Mouse (Mus musculus): Measurements from ENCODE around the gene Ogn. TPM values are rescaled to one million over a fixed set of nuclear protein-coding genes. Genes with fewer than 3 reads are reported as not detected.

Ogn gene
- total RNA-seq, 1 experiment: 0.45 TPM

DNA sequence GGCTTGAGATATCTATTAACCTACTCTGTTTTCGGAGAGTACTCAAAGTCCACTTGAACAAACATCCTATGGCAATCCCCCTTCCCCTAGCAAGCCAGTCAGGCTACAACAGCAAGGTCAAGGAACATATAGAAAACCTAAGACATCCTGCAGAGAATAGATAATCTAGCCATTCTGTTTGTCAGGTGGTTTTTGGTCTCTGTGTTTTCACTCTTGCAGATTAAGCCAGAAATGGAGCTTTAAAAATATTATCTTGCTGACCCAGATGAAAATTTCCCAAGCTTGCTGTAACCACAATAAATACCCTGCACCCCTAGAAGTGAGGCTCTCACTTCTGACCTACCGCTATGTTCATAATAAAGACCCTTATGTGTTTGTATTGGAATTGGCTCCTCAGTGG lies 36.4 kb upstream of the Ogn start:
- no peaks in the 10 kb centered on the region for H3K4me1 ChIP-seq (ENCODE audit: control insufficient read depth in 2 of 2, insufficient read depth in 2 of 2, low read length in 2 of 2, poor library complexity in 1 of 2)
- no peak overlapping the region for H3K9ac ChIP-seq (ENCODE audit: insufficient read depth, low read depth, low read length, poor library complexity, severe bottlenecking)
- in situ Hi-C loops (cut with MboI; ENCODE audit: low sequenced_read_pairs in 2 of 2, unreplicated experiment in 2 of 2): no loop called here
- H3K4me3 ChIP-seq (ENCODE audit: insufficient read depth in 1 of 2, low read depth in 1 of 2, low read length in 2 of 2, poor library complexity in 1 of 2, severe bottlenecking in 1 of 2): no peak overlapping the region
- no peak for DNase-seq (ENCODE audit: low read depth, low spot score)
- H3K36me3 ChIP-seq (ENCODE audit: control insufficient read depth, insufficient read depth, low read length, poor library complexity, severe bottlenecking): no peaks in the 10 kb centered on the region
- TF ChIP-seq HCFC1 (IDR thresholded peaks at IDR 0.05; ENCODE audit: borderline replicate concordance, insufficient read depth, low read length) (no peak), MAFK (IDR thresholded peaks at IDR 0.05; ENCODE audit: insufficient read depth, low read depth, low read length) (no peak), ZNF384 (IDR thresholded peaks at IDR 0.05; ENCODE audit: low read depth, low read length) (no peak), CHD2 (IDR thresholded peaks at IDR 0.05; ENCODE audit: low read depth, low read length) (no peak), ZC3H11A (IDR thresholded peaks at IDR 0.05; ENCODE audit: borderline replicate concordance, low read depth, low read length) (no peak)
- H3K9me3 ChIP-seq (ENCODE audit: control insufficient read depth, insufficient read depth, low read depth, low read length): no peaks in the 10 kb centered on the region
- H3K27ac ChIP-seq (ENCODE audit: insufficient read depth, low read depth, low read length, poor library complexity, severe bottlenecking): no peak overlapping the region

- in situ Hi-C loops (cut with MboI; ENCODE audit: low sequenced_read_pairs in 2 of 2, unreplicated experiment in 2 of 2): no loop called here
- no peak within 1 kb of the TSS for H3K27ac ChIP-seq (ENCODE audit: insufficient read depth, low read depth, low read length, poor library complexity, severe bottlenecking)
- no peak for DNase-seq (ENCODE audit: low read depth, low spot score)
These were observed 26.0 kb upstream of the Ogn start, which contains the start of gene Omd for GRCm38 (mm10) chr13:49581541-49582530. Gene Omd (plus strand): TSS chr13:49582462.

DNA sequence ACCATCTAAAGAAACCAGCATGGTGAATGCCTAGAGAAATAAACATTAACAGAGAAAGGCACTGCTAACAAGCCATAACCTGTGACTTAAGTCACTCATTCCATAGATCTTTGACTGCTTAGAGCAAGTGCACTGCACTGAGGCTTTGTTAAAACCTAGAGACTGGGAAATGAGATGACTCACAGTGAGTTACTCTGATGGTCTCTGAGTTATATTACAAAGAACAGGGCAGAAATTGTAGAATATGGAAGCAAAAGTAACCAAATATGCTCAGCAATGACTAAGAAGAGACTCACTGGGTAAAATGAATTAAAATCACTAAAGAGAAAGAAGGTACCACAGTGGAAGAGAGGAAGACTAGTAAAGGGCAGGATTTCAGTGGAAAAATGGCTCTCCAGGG lies 24.0 kb upstream of the Ogn start:
- Histone ChIP-seq H3K36me3 (ENCODE audit: control insufficient read depth, insufficient read depth, low read length, poor library complexity, severe bottlenecking) (no peaks in the 10 kb centered on the region), H3K9me3 (ENCODE audit: control insufficient read depth, insufficient read depth, low read depth, low read length) (no peaks in the 10 kb centered on the region), H3K4me3 (ENCODE audit: insufficient read depth in 1 of 2, low read depth in 1 of 2, low read length in 2 of 2, poor library complexity in 1 of 2, severe bottlenecking in 1 of 2) (no peak overlapping the region), H3K9ac (ENCODE audit: insufficient read depth, low read depth, low read length, poor library complexity, severe bottlenecking) (no peak overlapping the region), H3K4me1 (ENCODE audit: control insufficient read depth in 2 of 2, insufficient read depth in 2 of 2, low read length in 2 of 2, poor library complexity in 1 of 2) (no peaks in the 10 kb centered on the region), H3K27ac (ENCODE audit: insufficient read depth, low read depth, low read length, poor library complexity, severe bottlenecking) (no peak overlapping the region)
- no peak for DNase-seq (ENCODE audit: low read depth, low spot score)
- in situ Hi-C loops (cut with MboI; ENCODE audit: low sequenced_read_pairs in 2 of 2, unreplicated experiment in 2 of 2): no loop called here
- no peak for TF ChIP-seq CHD2 (IDR thresholded peaks at IDR 0.05; ENCODE audit: low read depth, low read length)
- no peak for TF ChIP-seq MAFK (IDR thresholded peaks at IDR 0.05; ENCODE audit: insufficient read depth, low read depth, low read length)
- no peak for TF ChIP-seq ZC3H11A (IDR thresholded peaks at IDR 0.05; ENCODE audit: borderline replicate concordance, low read depth, low read length)
- TF ChIP-seq ZNF384 (IDR thresholded peaks at IDR 0.05; ENCODE audit: low read depth, low read length): no peak
- no peak for TF ChIP-seq HCFC1 (IDR thresholded peaks at IDR 0.05; ENCODE audit: borderline replicate concordance, insufficient read depth, low read length)

More at GRCm38 (mm10) chr13:49581541-49582530, 26.0 kb upstream of the Ogn start, which contains the start of gene Omd:
- no peaks in the 10 kb centered on the region for H3K4me1 ChIP-seq (ENCODE audit: control insufficient read depth in 2 of 2, insufficient read depth in 2 of 2, low read length in 2 of 2, poor library complexity in 1 of 2)
- no peak within 1 kb of the TSS for H3K4me3 ChIP-seq (ENCODE audit: insufficient read depth in 1 of 2, low read depth in 1 of 2, low read length in 2 of 2, poor library complexity in 1 of 2, severe bottlenecking in 1 of 2)
- no peak for TF ChIP-seq HCFC1 (IDR thresholded peaks at IDR 0.05; ENCODE audit: borderline replicate concordance, insufficient read depth, low read length)
- no peak for TF ChIP-seq ZC3H11A (IDR thresholded peaks at IDR 0.05; ENCODE audit: borderline replicate concordance, low read depth, low read length)
- no peak for TF ChIP-seq ZNF384 (IDR thresholded peaks at IDR 0.05; ENCODE audit: low read depth, low read length)
- TF ChIP-seq CHD2 (IDR thresholded peaks at IDR 0.05; ENCODE audit: low read depth, low read length): no peak
- no peak for TF ChIP-seq MAFK (IDR thresholded peaks at IDR 0.05; ENCODE audit: insufficient read depth, low read depth, low read length)
- no peak within 1 kb of the TSS for H3K9ac ChIP-seq (ENCODE audit: insufficient read depth, low read depth, low read length, poor library complexity, severe bottlenecking)
- no peaks in the 10 kb centered on the region for H3K9me3 ChIP-seq (ENCODE audit: control insufficient read depth, insufficient read depth, low read depth, low read length)
- H3K36me3 ChIP-seq (ENCODE audit: control insufficient read depth, insufficient read depth, low read length, poor library complexity, severe bottlenecking): no peaks in the 10 kb centered on the region

DNA sequence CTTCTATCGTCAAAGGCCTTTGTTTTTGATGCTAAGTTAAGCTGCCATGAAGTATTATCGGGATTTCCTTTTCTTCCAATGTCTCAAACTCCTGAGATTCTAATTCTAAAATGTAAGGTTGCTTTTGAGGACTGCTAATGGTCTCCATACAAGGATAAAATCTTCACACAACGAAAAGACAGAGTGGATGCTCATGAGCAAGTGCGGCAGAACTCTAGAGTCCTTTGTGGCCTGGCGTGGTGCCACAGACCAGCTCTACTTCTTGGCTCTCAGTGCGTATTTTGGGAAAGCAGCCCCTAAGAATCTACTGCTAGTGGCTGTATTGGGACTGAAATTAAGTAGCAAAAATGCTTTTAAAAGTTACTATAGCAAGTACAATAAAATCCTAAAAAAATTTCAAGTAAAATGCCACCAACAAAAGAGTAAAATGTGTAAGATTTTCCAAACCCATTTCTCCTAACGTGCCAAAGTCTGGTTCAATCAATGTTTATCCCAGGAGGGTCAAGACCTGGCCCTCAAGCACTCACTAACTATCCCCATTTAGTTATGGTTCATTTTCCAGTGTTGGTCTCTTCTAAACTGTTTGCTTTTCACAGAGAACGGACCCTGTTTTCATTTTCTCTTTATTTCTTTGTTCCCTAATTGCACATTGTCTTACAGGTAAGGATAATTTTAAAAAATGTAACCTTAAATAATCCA lies 23.4 kb upstream of the Ogn start:
- TF ChIP-seq ZNF384 (IDR thresholded peaks at IDR 0.05; ENCODE audit: low read depth, low read length) (no peak), MAFK (IDR thresholded peaks at IDR 0.05; ENCODE audit: insufficient read depth, low read depth, low read length) (no peak), ZC3H11A (IDR thresholded peaks at IDR 0.05; ENCODE audit: borderline replicate concordance, low read depth, low read length) (no peak), CHD2 (IDR thresholded peaks at IDR 0.05; ENCODE audit: low read depth, low read length) (no peak), HCFC1 (IDR thresholded peaks at IDR 0.05; ENCODE audit: borderline replicate concordance, insufficient read depth, low read length) (no peak)

More for the DNA sequence above, 23.4 kb upstream of the Ogn start:
- Histone ChIP-seq H3K27ac (ENCODE audit: insufficient read depth, low read depth, low read length, poor library complexity, severe bottlenecking) (no peak overlapping the region), H3K4me3 (ENCODE audit: insufficient read depth in 1 of 2, low read depth in 1 of 2, low read length in 2 of 2, poor library complexity in 1 of 2, severe bottlenecking in 1 of 2) (no peak overlapping the region), H3K9ac (ENCODE audit: insufficient read depth, low read depth, low read length, poor library complexity, severe bottlenecking) (no peak overlapping the region), H3K9me3 (ENCODE audit: control insufficient read depth, insufficient read depth, low read depth, low read length) (no peaks in the 10 kb centered on the region), H3K36me3 (ENCODE audit: control insufficient read depth, insufficient read depth, low read length, poor library complexity, severe bottlenecking) (no peaks in the 10 kb centered on the region), H3K4me1 (ENCODE audit: control insufficient read depth in 2 of 2, insufficient read depth in 2 of 2, low read length in 2 of 2, poor library complexity in 1 of 2) (no peaks in the 10 kb centered on the region)
- DNase-seq (ENCODE audit: low read depth, low spot score): no peak
- in situ Hi-C loops (cut with MboI; ENCODE audit: low sequenced_read_pairs in 2 of 2, unreplicated experiment in 2 of 2): no loop called here
